Mouse (Mus musculus): Measurements from ENCODE around the gene Eif4b.

Eif4b gene

DNA sequence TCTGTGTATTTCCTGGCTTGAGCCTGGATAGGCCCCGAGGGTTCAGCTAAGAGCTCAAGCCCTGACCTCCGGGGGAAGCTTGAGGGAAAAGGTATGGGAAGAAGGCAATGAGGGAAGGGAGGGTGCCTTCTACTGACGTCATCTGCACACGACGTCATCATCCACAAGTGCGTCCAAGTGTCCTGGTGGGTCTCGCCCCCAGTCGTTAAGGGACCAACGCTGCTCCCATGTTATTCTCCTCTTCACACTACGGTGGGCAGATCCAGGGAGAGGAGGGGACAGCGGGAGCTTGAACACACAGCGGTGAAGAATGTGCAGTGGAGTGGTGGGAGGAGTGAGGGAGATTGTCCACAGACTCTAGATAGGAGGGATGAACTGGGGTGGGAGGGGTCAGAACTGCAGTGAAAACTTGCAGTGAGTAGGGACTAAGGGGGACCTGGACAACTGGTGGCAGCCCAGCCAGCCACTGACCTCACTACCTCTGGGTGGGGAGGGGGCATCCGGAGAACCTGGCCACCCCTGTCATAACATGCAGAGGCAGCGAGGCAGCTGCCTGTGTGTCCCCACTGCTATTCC, 29.9 kb downstream of the Eif4b start:
- DNase-seq: no peak

DNA sequence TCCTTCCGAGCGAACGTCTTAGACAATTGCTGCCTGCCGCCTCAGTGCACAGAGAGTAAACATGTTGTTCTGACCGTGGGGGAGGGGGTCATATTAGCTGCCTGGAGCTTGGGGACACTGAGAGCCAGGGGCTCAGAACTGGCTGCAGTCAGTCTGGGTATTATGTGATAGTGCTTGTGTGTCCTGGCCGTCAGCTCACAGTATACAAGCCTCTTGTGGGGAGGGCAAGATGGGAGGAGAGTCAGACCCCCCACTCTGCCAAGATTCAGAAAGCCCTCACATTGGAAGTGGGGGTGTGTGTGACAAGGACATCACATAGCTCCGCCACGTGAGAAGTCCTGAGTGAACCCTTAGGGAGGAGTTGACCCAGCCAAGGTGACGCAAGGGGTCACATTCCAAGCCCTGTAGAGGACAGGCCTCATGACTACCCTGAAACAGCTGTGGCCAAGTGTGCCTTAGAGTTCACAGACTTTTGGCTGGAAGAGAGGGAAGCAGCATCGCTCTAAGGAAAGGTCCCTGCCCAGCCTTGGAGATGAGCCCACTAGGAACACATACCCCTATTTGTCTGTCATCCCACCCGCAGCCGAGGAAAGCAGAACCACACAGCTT, 30.5 kb downstream of the Eif4b start:
- DNase-seq: peak in 1 of 2 experiments; percentile 26

DNA sequence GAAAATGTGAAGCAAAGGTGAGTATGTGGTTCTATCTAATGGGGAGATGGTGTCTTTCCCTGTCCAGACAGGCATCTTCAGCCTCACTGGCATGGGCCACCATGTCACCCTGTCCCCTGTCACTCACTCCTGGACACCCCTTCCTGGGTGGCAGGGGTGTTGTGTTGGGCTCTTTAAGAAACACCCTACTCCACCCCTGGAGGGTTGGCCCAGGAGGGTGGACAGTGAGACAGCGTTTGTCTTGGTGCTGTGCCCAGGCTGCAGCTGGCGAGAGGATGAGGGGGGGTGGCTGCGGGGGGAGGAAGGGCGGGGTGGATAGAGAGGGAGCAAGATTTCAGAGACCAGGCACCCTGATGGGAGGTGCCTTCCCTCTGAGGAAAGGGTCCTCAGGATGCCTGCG, 31.8 kb downstream of the Eif4b start:
- no peak for DNase-seq

DNA sequence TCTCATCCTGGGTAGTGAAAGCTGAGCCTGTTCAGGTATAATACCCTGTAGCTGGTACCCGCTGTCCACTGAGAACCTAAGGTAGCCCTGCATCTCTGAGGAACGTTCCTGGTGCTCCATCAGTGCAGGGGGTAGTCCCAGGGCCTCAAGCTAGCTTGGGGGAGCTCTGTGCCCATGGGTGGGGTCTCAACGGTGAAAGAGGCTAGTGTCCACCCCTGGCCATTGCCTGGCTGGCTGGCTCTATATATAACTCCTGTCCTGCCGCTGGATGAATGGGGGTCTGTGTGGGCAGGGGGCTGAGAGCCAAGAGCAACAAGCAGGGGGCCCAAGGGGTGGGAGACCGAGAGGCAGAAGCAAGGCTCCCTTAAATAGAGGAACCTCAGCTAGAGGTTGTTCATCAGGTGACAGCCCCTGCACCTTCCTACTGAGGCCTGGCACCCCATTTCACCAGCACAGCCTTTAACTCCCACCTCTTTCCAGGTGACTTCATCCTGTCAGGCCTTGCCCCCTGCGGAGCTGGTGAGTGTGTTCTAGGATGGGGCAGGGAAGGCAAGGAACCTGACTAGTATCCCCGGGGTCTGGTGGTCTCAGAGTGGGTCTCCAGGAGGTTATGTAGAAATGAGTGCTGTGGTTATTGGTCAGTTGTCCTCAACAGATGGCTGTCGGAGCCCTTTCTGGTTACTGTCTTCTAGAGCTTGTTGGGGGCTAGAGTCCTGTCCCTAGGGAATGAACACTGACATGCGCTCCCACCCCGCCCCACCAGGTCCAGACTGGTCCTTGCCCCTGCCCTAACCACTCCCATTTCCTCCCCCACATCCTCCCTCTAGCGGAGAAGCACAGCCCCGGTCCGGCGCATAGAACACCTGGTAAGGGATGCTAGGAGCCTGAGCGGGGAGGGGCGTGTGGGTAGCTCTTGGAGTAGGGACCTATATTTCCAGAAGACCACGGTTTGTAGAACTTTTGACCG, 32.5 kb downstream of the Eif4b start:
- DNase-seq: peak in 1 of 2 experiments; percentile 37

DNA sequence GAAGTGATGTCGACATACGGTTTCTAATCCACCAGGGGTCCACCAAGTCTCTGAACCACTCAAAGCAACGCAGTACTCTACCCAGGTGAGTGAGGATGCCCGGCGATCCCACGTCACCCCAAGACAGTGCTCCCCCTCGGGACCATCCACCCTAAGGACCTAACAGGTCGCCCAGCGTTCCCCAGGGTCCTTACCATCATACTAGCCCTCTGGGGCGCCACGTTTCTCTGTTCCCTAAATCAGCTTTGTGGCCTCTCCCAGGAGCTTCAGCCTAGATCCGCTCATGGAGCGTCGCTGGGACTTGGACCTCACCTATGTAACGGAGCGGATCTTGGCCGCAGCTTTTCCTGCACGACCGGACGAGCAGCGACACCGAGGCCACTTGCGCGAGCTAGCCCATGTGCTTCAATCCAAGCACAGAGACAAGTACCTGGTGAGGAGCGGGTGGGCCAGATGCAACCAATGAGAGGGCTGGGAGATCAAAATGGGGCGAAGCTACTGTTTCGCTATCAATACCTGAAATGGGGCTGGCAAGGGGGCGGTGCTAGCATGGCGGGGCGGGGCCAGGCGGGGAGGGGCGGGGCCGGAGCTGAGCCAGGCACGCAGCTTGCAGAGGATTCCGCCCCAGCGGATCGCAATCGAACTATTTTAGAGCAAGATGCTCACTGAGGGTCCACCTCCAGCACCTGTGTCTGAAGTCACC, 33.3 kb downstream of the Eif4b start:
- DNase-seq: no peak

DNA sequence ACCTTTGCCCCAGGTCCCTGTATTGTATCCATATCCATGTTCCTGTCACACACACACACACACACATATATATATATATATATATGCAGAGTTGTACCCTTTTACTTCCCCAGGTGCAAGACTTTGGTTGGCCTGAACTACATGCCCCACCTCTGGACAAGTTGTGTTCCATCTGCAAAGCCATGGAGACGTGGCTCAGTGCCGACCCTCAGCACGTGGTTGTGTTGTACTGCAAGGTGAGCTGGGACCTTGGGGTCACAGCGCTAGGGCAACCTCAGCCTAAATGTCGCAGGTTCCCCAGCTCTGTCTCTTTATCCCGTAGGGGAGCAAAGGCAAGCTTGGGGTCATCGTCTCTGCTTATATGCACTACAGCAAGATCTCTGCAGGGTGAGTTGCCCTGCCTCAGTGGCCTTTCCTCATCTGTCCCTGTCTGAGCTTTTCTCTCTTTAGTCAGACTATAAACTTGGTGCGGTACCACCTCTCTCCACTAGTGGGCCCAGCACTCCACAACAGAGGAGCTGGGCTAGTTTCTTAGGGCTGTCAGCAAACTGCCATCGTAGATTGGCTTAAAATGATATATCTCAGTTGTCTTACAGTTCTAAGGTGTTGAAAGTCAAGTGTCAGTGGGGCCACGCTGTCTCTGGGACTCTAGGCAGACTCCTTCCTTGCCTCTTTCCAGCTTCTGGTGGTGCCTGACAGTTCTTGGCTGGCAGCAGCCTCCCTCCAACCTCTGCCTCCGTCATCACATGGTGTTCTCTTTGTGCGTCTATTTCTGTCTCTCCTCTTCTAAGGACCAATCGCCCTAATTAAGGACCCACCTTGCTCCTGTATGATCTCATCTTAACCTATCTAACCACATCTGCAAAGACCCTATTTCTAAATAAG, 34.4 kb downstream of the Eif4b start:
- peak in 1 of 2 experiments; percentile 16 for DNase-seq

DNA sequence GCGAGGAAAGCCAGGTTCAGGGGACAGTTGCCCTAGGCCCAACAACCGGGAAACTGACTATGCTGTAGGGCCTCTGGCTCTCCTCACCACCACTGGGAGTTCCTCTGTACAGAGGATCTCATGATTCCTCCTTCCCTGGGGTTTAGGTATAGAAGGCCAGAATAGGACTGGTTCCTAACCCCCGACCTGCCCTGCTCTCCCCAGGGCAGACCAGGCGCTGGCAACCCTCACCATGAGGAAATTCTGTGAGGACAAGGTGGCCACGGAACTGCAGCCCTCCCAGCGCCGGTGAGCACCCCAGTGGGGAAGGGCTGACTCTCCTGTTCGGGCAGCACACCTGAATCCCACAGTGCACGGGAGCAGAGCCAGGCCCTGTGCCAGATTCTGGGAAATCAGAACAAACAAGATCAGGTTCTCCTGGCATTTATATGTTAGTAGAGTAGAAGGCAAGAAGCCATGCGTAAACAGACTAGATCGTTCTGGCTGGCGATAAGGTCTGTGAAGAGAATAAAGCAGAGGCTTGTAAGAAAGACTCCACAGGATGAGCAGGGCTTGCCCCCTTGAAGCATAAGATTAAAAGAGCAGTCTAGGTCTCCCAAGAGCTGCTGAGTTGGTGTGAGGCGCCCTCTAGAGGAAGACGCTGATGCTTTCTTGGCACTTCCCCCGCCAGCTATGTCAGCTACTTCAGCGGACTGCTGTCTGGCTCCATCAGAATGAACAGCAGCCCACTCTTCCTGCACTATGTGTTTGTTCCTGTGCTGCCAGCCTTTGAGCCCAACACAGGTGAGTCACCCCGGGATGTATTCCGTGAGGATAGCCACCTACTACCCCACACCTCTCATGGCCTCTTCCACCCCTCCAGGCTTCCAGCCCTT, 35.3 kb downstream of the Eif4b start:
- peak; percentile 52 to 58 for DNase-seq

DNA sequence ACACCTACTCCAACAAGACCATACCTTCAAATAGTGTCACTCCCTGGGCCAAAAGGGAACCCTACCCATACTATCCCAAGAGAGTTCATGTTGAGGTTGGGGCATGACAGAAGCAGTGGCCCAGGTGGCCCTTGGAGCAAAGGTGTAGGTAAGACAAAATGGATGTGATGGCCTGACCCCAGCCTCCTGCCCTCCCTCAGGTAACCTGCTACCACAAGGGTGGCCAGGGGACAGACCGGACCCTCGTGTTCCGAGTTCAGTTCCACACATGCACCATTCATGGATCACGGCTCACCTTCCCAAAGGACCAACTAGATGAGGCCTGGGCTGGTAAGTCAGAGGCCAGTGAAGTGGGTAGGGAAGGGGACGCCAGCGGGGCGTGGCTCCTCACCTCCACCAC, 36.7 kb downstream of the Eif4b start:
- no peak for DNase-seq

DNA sequence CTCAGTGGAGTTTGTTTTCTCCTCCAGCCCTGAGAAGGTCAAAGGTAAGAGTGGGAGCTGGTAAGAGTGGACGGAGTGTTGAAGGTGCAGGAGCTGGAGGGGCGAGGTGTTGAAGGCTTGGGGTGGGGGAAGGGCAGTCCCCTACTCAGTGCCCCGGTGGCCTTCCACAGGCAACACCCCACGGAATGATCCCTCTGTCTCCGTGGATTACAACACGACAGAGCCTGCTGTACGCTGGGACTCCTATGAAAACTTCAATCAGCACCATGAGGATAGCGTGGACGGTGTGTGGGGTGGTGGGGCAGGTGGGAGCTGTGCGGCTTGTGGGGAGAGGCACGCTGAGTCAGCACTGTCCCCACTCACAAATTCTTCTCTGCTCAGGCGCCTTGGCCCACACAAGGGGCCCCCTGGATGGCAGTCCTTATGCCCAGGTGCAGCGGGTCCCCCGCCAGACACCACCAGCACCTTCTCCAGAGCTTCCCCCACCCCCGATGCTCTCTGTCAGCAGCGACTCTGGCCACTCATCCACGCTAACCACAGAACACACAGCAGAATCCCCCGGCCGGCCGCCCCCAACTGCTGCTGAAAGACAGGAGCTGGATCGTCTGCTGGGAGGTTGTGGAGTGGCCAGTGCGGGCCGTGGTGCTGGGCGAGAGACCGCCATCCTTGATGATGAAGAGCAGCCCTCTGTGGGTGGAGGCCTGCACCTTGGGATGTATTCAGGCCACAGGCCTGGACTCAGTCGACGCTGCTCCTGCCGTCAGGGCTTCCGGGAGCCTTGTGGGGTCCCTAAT, 37.3 kb downstream of the Eif4b start:
- DNase-seq: no peak

DNA sequence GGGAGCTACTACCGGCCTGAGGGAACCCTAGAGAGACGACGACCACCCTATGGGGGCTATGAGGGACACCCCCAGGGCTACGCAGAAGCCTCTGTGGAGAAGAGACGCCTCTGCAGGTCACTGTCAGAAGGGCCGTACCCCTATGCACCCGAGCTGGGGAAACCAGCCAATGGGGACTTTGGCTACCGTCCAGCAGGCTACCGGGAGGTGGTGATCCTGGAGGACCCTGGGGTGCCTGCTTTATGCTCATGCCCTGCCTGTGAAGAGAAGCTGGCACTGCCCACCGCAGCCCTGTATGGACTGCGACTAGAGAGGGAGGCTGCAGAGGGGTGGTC, 37.9 kb downstream of the Eif4b start:
- DNase-seq: no peak

DNA sequence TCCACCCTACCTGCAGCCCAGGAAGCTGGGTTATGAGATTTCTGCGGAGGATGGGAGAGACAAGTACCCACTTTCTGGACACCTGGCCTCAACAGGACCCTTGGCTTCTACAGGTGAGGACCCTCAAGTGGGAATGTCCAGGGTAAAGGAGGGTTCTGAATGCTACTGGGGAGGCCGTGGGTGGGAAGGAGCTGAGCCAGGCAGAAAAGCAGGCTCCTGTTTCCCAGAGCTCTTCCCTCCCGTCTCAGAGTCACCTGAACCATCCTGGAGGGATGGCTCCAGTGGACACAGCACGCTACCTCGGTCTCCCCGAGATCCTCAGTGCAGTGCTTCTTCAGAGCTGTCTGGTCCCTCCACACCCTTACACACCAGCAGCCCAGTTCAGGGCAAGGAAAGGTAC, 38.6 kb downstream of the Eif4b start:
- DNase-seq: no peak

DNA sequence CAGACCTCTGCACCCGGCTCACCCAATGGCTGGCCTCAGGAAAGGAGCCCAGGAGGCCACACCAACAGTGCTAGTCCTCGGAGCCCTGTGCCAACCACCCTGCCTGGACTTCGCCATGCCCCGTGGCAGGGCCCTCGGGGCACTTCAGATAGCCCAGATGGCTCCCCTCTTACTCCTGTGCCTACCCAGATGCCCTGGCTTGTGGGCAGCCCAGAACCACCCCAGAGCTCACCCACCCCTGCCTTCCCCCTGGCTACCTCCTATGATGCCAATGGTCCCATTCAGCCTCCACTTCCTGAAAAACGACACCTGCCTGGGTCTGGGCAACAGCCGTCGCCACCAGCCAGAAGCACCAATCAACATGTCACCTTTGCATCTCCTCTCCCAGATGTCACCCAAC, 39.3 kb downstream of the Eif4b start:
- no peak for DNase-seq

DNA sequence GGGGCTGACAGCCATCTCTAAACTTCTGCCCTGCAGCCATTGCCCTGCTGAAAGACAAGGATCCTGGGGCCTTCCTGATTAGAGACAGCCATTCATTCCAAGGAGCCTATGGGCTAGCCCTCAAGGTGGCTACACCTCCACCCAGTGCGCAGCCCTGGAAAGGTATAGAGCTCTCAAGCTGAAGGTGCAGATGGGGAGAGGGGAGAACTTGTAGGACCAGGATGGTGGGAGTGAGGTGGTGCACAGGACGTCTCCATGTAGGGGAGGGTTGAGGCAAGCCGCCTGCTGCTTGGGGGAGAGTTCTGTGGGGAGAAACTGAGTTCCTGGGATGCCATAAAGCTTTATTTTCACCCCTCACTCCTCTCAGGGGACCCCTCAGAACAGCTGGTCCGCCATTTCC, 40.1 kb downstream of the Eif4b start:
- DNase-seq: no peak

DNA sequence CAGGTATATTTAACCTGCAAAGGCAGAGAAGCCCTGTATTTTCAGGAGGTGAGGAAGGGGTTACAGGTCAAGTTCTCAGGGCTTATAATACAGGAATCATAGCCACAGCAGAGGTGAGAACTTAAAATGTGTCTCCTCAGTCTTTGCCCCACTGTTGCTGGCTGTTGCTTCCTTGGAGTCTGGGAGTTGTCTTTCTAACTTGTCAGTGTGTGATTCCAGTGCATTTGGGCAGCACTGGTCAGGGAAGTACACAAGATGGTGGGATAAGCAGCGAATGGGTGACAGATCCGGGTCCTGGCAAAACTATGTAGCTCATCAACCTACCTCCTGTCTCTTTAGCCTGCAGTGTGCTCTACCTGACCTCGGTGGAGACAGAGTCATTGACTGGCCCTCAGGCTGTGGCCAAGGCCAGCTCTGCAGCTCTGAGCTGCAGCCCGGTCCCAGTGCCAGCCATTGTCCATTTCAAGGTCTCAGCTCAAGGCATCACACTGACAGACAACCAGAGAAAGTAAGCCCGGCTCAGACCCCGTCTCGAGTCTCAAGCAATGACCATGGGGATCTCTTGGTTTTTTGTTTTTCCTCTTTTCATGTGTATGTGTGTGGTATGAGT, 41.2 kb downstream of the Eif4b start:
- DNase-seq: no peak

DNA sequence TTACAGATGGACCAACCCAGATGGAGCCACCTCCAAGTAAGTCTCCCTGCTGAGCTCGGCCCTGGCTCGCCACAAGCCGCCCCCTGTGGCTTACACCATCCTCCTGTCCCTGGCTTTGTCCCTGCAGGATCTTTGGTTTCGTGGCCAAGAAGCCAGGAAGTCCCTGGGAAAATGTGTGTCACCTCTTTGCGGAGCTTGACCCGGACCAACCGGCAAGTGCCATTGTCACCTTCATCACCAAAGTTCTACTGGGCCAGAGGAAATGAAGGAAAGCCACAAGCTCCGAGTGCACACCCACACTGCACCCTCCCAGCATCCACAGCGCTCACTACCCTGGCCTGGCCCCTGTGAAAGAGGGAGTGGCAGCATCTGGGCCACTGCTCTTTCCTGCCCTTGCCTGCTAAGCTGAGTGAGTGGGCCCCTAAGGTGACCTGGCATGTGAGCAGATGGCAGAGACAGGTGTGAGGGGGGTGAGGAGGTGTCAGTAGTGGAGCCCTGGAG, 42.2 kb downstream of the Eif4b start:
- no peak for DNase-seq

DNA sequence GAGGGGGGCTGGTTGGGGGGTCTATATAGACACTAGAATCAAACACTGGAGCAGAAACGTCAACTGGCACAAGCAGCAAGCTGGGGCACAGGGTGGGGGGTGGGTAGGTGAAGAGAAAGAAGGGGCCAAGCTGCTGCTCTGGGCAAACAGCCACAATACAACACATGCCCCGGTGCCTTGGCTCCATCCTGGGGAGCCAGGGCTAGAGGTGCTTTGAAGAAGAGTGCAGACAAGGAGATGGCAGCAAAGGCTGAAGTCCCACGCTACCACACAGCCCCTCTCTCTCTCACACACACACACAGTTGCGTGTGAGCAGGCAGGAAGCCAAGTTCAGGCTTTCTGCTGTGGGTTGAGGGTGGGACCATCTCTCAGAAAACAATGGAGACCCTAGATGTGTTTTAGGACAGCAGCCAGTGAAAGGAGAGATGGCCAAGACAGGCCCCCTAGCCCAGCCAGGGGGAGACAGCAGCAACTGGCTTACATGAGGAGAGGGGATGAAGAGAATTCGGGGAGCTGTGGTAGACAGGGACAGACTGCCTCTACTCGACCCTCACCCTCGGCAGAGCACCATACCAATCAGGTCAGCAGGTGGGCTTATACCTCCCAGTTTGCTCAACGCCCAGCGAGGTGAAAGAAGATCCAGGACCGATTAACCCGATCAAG, 43.3 kb downstream of the Eif4b start:
- no peak for DNase-seq

DNA sequence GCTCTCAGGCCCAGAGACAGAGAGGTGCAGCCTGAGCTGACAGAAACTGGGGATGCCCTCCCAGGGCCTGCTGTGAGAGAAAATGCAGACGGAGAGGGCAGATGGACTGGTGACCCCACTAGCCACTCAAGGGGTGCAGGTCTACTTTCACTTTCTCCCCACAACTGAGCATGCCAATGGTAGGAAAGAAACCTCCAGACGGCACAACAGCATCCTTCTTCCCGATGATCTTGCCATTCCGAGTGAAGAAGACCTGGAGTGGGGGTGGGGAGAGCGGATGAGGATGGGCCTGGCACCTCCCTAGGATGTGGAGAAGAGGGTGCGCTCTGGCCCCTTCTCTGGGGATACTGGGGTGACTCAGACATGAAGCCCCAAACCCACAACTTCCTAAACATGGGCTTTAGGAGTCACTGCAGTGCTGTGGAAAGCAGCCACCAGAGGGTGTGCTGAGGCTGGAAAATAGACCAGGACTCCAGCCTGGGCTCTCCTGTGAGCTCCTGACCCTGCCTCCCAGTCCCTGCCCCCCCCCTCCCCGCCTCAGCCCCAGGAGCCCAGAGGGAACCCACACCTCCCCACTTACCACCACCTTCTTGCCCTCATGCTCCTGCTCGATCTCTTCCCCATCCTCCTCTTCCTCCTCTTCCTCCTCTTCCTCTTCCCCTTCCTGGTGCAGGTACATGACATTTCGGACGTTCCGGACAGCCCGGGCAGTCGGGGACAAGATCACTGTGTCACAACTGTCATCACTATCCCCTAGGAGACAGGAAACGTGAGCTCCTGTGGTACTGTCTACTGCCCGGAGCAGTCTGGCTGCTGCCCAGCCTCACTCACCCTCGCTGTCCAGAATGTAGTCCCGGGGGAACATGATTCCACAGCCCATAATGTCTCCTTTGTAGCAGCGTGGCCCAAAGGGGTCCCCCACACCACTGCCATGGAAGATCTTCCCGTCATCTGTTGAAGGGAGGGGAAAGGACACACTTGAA, 44.2 kb downstream of the Eif4b start:
- no peak for DNase-seq

DNA sequence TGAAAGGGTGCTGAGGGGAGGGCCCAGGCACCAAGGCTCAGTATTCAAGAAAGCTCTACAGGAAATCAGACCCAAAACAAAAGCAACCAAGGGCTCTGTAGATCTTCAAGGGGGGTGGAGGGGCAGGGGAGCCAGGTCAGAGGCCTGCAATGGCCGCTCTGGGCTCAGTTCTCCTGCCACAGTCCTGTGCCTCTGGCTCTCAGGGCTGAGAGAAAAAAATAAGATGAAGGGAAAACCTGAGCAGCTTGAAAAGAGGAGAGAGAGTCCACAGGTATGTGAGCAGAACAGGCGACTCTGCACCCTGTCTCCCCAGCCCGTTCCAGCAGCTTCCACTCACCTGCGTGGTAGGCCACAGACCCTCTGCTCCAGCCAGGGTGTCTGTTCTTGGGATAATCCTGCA, 45.0 kb downstream of the Eif4b start:
- no peak for DNase-seq
